Mouse (Mus musculus) embryo, embryonic 11.5 days (tissue): ENCODE data around the gene Prrc2a.
A peak's percentile ranks its signal among the peaks of the same experiment; 100 is the strongest.

Experiments used
- DNase-seq: peaks from one replicate; pipeline ENCODE4 v3.0.0-alpha.2; 2012; ENCODE audit warnings: low read depth, low spot score

Gene Prrc2a

DNA sequence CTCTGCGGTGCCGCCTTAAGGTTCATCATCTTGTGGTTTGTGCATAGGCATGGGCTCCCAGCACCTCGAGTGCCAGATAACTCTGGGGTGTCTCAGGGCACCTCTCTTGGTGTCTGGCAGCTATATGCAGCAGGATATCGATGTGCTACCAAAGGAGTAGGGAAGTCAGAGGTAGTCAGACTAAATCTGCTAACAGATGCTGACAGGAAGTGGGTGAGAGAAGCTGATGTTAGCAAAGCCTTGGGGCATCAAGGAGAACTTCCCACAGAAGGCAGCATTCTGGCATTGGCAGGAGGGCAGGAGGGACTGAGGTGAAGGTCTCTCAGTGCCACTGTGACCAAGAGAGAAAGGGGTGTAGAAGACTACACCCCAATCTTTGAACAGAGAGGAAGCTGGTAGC lies 25.4 kb upstream of the Prrc2a start:
- no peak for DNase-seq

GRCm38 (mm10) chr17:35189186-35189585 lies 24.5 kb upstream of the Prrc2a start:
- DNase-seq: no peak

GRCm38 (mm10) chr17:35187959-35188610 lies 23.4 kb upstream of the Prrc2a start, which contains the start of gene Lst1:
TSS of gene Lst1 (minus strand) at chr17:35188439.
- no peak for DNase-seq

DNA sequence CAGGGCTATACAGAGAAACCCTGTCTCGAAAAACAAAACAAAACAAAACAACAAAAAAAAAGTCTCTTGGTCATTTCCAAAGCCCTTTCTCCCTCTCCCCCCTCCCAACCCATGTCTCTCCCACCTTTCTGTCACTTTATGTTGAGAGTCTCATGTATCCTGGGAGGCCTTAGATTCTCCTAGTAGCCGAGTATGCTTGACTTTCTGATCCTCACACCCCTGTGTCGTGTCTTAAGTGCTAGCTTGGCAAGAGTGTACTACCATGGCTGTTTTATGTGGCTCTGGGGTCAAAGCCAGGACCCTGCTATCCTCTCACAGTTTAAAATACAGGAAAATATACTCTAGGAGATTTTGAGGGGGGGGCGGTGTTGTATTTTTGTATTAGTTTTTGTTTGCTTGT lies 22.6 kb upstream of the Prrc2a start:
- DNase-seq: no peak

DNA sequence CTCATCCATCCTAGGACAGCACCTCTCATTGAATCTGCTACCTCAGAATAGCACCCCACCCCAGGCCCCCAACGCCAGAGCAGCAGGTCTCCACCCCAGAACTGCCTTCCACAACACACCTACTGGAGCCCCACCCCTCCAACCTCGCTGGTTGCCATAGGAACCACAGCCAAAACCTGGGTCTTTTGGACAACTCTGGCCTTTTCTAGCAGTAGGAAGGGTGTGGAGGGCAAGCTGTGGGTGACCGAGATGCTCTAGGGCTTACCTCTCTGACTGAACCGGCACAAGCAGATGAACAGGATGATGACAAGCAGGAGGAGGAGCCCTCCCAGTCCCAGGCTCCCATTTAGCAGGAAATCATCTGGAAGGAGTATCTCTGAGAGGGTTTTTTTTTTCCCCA lies 22.0 kb upstream of the Prrc2a start:
- no peak for DNase-seq

GRCm38 (mm10) chr17:35185639-35186611 lies 21.2 kb upstream of the Prrc2a start:
- no peak for DNase-seq

DNA sequence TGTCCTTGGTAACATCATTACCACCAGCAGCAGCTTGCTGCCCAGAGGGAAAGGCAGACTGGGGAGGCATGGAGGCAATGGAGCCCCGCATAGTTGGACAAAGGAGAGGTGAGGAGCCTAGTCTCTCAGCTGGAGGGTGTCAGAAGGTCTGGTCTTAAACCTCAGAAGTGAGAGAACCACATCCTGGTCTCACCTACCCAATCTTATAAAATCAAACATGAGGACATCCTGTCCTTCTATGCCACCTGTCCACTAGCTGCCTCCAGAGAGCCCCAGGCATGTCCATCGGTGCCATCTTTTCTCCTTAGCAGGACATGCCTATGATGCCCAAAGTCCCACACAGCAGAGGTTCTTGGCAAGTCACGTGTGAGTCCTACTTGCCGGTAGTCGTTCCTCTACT lies 15.4 kb upstream of the Prrc2a start:
- DNase-seq: no peak

DNA sequence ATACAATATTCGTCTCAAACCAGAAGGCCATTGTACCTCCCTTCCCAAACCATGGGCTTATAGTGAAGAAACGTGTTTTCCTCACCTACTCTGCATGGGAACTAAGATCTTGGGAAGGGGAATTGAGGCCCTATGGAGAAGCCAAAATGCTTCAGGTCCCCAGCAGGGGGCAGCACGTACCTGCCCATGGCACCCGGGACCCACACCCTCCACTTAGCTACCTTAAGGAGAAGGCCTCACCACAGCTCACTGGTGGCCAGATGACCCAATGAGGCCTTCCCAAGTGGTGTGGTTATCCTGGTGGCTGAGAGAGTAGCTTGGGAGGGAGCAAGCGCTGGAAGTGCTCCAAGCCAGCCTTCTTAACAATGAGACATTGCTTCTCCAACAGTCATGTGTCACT lies 13.8 kb upstream of the Prrc2a start:
- no peak for DNase-seq

DNA sequence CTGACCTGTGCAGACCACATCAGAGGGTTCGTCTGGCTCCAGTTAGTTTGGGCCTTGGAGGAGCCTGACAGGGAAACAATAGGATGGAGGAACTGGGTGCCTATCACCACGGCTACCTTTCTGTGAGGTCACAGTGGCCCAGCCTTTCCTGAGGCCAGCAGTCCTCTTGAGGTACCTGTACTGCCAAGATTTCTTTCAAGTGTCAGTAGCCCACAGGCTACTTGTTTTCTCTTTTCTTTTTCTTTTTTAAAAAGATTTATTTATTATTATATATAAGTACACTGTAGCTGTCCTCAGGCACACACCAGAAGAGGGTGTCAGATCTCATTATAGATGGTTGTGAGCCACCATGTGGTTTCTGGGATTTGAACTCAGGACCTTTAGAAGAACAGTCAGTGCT lies 11.3 kb upstream of the Prrc2a start, which contains the start of gene Aif1:
Gene Aif1, minus strand, starts transcription at position 101 of the 400 bp plus-strand sequence.
- no peak for DNase-seq

GRCm38 (mm10) chr17:35175382-35175781 lies 10.7 kb upstream of the Prrc2a start:
- no peak for DNase-seq

- no peak for DNase-seq
Observed at GRCm38 (mm10) chr17:35174201-35174977, 9.7 kb upstream of the Prrc2a start.

GRCm38 (mm10) chr17:35173329-35173728 lies 8.6 kb upstream of the Prrc2a start:
- DNase-seq: no peak

DNA sequence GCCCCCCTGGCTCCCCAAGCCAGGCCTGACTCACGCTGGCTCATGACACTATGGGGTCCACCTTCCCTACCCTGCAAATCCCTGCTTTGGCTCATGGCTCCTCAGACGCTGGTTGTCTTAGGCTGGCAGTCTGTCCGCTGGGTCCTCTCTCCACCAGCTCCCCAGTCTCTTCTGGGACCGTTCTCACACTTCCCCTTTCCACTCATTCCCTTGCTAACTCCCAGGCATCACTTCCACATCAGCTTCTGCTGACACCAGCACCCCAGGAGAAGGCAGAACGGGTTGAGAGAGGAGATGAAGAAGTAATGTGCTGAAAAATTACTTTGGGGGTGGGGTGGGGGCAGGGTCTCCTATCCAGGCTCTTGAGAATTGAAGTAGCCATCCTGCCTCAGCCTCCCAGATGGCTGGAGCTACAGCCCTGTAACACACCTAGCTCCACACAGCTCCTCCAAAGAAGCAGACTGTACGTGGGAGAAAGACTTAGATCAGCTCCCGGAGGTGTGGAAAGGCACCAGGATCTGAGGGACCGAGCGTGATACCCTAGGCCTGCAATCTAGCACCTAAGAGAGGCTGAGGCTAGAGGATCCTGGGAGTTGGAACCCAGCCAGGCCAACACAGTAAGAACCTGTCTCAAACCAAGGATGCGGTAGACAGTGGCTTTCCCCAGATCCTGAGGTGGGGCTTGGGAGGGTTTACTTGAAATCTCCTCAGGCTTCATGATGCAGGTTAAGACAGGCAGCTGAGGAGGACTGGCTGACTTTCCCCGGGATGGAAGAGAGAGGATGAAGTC lies 7.9 kb upstream of the Prrc2a start:
- DNase-seq: no peak

- DNase-seq: no peak
Observed at GRCm38 (mm10) chr17:35168541-35169207, 4.0 kb upstream of the Prrc2a start.

- no peak for DNase-seq
Observed at GRCm38 (mm10) chr17:35167794-35168193, 3.1 kb upstream of the Prrc2a start.

DNA sequence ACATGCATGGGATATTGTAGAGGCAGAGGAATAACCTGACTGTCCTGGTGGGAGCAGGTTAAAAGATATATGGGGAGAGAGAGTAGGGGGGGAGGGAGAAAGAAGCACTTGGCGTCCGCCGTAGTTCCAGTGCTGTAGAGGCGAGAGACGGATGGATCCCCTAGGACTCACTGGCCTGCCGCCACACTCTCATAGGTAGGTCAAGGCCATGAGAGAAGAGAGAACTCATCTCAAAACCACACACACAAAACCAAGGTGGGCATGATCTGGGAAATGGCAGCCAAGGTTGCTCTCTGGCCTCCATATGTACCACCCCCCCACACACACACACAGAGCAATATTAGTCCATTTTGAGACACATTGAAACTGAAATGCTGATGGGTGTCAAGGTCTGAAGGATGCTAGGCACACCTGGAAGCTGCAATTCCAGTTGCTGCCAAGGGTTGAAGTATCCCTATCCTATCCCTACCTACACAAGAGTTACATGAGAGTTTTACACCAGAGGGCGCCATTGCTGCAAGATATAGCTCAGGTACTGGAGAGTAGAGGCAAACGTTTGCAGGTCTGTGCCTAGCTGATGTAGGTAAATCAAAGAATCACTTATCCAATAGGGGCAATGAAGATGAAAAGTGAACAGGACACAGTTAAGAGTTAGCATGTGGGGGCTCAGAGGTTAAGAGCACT lies 1.8 kb upstream of the Prrc2a start:
- peak; percentile 64 for DNase-seq

GRCm38 (mm10) chr17:35165451-35166155 lies 906 bp upstream of the Prrc2a start:
- no peak for DNase-seq

DNA sequence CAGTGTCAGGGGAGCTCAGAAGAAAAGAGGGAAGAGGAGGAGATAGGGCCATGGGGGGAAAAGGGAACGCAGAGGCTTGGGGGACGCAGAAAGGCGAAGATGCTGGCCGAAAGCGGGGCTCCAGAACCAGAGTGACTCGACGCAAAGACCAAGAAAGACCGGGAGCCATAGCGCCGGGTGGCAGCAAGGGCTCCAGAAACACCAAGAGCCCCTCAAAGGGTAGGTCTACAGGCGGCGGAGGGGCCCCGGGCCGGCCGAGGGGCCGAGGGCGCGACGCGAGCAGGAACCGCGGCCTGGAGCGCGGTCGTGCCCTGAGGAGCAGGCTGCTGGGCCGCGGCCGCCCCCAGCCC lies 504 bp downstream of the Prrc2a start:
- no peak for DNase-seq

DNA sequence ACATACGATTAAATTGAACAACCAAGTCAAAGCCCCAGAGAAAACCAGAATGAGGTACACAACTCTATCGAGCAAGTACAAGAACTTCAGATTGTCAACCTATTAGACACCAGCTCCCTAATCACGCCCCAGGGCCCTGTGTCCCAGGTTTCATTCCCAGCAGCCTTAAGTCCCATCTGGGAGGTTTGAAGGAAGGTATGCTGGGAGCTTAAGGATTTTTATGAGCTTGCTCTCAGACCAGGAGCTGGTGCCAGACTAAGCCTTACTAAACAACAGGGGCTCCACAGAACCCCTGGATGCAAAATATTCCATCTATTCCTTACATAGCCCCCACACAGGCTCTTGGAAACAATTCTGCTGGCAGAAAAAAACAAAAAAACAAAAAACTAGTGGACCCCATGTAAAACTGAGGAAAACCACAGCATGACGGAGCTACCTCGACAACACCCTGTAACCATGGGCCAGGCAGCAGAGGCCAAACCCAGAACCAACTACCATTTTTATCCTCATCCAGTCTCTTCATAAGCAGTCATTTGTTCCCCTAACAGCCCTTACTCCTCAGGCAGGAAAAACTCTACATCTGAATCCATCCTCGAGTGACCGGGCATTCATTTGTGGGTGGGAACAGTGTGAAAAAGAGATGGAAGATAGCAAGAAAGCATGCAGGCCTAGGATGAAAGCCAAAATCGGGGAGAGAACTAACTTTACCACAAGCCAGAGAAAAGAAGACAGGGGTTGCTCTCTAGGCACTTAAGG lies 1.2 kb downstream of the Prrc2a start:
- no peak for DNase-seq
